Mouse (Mus musculus) embryo, embryonic 11 days (tissue): Measurements from ENCODE around the gene Lgr5.

Experiments used
- DNase-seq: peaks from one replicate; pipeline ENCODE4 v3.0.0-alpha.2; 2015

Gene Lgr5

GRCm38 (mm10) chr10:115414056-115414455 lies 173.5 kb downstream of the Lgr5 start:
- DNase-seq = no peak

- no peak for DNase-seq
These were observed 174.1 kb downstream of the Lgr5 start for GRCm38 (mm10) chr10:115413496-115413895.

- DNase-seq = peak; percentile 73
These were observed 181.2 kb downstream of the Lgr5 start for GRCm38 (mm10) chr10:115406393-115406792.
